Mouse (Mus musculus) 3T3-L1 (cell line): ENCODE measurements at regions not wholly inside any gene's neighbourhood (a gene's known extent, or its start where the extent isn't known, plus 50 kb on each side); places are given as distances from the start of the nearest gene placed in this dataset.

ENCODE experiments used
- DNase-seq: peaks from one replicate; pipeline ENCODE4 v3.0.0-alpha.2; 2015; ENCODE audit warnings: low read depth, low spot score

GRCm38 (mm10) chr13:37611387-37611786, 166.8 kb upstream of the Rreb1 start:
- no peak for DNase-seq

DNA sequence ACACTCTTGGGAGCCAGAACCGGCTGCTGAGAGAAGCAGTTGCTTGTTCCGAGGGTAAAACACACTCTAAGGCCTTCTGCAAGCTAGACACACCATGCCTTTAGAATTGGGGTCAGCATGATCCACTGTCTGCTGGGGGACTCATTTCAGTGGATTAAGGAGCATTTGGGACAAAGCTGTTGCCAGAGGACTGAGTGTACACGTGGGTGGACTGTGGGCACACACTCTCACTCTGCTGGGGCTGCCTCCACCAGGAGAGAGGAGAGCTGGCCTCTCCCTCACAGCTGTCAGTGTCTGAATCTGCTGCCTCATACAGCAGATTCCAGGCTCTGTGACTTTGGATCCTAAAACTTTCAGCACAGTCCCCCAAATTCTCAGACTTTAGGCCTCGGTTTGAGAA, 161.2 kb upstream of the Rreb1 start:
- no peak for DNase-seq

GRCm38 (mm10) chr13:37619841-37620725, 158.1 kb upstream of the Rreb1 start:
- peak; percentile 32 for DNase-seq

GRCm38 (mm10) chr13:37621319-37622050, 156.7 kb upstream of the Rreb1 start:
- DNase-seq, result peak; percentile 13

DNA sequence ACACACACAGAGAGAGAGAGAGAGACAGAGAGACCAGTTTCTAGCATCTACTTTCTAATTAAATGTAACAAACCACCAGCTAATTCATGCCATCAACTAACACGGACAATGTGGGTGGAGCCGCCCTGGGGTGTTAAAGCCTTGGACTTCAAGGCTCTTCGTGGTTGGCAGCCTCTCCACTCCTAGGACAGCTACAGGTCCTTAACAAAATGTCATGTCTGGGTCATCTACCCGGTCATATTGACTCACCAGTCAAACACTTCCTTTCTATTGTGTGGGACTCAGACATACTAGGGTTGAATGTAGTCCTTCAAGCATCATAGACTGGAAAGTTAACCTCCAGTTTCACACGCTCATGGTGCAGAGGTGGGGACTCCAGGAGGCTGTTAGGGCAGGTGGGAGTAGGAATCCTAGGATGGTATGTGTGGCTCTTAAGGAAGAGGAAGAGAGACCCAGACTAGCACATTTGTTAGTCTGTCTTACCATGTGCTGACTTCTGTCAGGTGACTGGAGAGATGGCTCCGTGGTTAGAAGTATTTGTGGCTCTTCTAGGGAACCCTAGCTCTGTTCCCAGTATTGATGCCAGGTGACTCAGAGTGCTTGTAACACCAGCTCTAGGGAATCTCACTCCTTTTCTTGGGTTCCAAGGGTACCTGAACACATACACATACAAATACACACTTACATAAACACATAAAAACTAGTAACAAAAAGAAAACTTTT, 155.7 kb upstream of the Rreb1 start:
- DNase-seq, result peak; percentile 76

DNA sequence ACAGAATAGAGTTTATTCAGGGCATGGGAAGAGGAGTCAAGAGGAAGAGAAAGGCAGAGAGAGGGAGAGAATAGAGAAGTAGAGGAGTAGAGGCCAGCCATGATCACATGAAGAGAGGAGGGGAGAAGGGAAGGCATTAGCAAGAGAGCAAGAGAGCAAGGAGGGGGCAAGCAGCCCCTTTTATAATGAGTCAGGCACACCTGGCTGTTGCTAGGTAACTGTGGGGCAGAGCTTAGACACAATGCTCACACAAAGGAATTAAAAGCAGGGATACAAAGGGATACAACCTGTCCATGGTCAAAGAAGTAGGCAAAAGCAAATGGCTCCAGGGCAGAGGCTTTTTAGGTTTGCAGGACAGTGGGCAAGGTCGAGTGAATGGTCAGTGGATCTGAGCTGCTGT, 153.5 kb upstream of the Rreb1 start:
- no peak for DNase-seq

GRCm38 (mm10) chr13:37625532-37626235, 152.5 kb upstream of the Rreb1 start:
- DNase-seq, result no peak

DNA sequence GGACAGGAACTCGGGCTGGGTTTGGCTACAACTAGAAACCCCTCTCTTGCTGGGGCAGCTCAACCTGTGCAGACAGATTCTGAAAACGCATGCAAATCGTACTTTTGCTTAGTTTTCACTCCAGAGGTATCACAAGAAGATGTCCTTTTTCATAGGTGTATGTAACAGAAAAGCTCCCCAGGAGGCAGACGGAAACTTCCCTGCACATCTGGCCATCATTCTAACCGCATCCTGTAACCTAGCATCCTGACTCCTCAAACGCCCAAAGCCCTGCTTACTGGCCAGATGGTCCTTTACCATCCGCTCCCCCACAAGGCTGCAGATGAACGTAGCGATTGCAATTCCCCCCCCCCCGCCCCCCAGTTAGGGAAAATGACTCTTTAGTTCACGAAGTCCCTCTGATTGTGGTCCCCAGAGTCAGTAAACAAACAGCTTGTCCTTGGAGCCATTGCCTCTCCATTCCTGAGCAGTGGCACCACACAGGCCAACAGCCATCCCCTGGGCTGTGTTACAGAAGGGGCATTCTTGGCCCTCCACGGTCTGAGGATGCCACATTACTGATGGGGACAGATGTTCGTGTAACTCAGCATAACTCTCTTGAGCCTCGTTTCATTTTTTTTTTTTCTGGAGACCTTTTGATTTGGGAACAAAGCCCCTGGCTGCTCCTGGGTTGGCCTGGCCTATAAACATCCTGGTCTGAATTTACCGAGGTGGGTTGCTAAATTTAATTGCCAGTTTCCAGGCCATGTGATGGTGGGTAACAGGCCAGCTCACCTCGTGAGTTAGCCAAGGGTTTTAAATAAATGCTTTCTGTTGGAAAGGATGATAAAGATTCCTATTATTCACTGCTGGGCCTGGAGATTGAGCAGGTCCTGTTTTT, 149.6 kb upstream of the Rreb1 start:
- DNase-seq, result no peak

DNA sequence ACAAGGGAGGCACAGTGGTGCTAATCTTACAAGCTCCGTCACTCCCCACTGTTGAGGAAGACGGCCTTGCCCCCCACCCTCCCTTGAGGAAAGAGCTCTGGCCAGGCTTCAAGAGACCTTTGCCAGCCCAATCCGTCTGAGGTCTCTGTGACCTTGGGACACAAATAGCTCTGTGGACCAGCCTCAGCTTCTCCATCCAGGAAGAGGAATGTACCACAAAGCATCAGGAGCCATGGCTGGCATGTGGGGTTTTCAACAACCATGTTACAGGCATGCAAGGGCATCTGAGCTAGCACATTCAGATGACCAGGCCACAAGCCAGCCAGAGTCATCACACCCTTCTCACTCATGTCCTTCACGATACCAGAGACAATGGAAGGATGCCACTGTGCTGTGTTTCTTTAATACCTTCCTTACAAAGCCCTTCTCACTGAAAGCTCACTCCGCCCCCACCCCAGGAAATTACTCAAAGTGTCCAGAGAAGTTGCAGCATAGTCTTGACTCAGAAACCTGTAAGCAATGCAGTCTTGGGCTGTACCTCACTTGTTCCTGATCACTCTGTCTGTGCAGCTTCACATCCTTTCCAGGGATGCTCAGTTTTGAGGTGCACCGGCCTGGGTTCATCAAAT, 148.8 kb upstream of the Rreb1 start:
- no peak for DNase-seq

- DNase-seq, result no peak
Observed at GRCm38 (mm10) chr13:37632835-37633440, 145.3 kb upstream of the Rreb1 start.

GRCm38 (mm10) chr13:37636363-37636762, 141.8 kb upstream of the Rreb1 start:
- DNase-seq, result no peak

- DNase-seq, result no peak
Observed at GRCm38 (mm10) chr13:37637151-37637550, 141.0 kb upstream of the Rreb1 start.

DNA sequence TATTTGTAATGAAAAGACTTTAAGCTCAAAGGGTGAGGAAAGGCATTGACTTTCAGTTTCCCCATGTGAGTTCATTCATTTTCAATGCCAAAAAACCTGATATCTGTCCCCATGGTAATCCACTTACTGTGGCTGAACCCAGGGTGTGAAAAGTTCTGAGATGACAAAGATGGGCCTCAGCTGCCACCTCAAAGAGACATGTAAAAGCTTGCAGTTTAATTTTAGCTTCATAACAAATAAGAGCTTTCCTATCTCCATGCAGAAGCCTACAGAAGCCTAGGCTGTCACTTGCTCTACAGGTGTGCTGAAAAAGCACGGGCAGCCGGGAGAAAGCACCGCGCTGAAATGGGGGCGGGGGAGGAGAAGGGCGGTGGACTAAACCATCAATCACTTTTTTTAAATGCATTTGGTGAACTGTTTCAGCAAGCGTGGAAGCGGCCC, 140.1 kb upstream of the Rreb1 start:
- no peak for DNase-seq

DNA sequence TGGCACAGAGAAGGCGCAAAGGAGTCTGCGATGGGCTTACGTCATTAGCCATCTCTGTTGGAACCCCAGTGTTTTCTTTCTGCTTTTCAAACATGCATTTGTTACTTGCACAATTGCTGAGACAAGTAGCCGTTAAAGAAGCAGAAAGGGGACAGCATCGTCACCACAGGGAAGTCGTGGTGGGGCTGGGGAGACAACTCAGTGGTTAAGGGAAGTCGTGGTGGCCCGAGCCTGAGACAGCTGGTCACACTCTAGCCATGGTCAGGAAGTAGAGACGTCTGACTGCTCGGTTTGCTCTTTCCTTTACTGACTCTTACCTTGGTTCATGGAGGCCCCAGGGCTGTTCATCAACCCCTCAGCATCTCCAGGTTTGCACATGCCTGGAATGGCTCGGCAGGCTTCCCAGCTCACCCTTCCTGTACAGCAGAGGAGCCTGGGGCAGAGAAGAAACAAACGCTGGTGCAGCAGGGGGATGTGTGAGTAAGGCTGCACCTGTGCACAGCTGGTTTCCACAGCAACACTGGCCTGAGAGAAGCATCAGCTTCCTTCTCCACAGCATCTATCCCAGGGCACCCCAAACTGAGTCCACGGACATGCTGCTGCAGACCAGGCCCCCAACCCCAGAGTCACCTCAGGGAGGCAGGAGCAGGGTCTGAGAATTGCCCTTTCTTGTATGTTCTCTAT, 135.6 kb upstream of the Rreb1 start:
- DNase-seq, result no peak

GRCm38 (mm10) chr13:37644751-37645181, 133.4 kb upstream of the Rreb1 start:
- peak; percentile 22 for DNase-seq

DNA sequence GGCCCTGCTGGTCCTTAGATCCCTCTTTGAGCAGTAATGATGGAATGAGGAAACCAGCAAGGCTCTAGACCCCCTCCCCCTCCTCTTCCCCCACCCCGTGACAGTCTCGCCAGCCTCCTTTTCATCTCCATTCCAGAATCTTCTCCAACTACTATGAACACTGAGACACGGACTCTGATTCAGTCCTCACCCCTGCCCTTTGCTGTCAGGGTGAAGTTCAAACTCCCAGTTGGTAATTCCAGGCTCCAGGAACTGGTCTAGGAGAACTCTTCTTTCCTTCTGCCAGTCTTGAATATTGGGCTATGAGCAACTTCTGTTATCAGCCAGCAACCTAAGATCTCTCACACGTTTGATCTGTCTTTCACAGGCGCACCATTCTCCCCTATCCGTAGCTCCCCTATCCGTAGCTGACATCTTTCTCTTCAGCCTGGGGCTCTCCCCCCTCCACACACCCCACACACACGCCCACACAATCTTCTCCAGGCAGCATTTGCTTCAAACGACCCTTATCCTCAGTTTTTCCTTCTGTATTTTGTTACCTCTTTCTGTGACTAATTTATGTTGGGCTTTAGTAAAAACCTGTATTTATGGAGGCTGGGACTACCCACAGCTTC, 128.6 kb upstream of the Rreb1 start:
- no peak for DNase-seq

- DNase-seq, result peak; percentile 26
Observed at GRCm38 (mm10) chr13:37651221-37651946, 126.8 kb upstream of the Rreb1 start.

- no peak for DNase-seq
Observed at GRCm38 (mm10) chr13:37654651-37655050, 123.5 kb upstream of the Rreb1 start.
